Mouse (Mus musculus): ENCODE data around the gene Olfr560.

The Olfr560 gene

GRCm38 (mm10) chr7:102759266-102759665 is at the start of gene Olfr560, which contains the start of gene Olfr78:
TSS of gene Olfr560 (minus strand) at chr7:102759366.
TSS of gene Olfr78 (minus strand) at chr7:102759471.
- no peak for DNase-seq (ENCODE audit: low read depth)

DNA sequence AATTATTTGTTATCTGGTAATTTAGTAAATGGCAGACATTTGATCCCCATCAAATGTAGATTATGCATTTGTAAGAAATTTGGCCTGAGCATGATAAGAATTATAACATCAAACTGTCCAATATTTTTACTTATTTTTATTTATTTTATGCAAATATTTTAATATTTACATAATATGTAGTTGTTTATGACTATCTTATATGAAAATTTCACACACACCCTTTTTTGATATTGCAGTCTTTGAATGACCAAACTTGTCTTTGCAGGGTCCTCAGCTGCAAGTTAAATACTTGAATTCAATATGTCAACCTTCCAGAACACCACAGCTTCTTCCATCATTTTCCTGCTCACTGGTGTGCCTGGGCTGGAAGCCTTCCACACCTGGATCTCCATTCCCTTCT is 44.0 kb upstream of the Olfr560 start, which contains the start of gene Olfr564:
Gene Olfr564 (plus strand): TSS at position 301 of the 400 bp plus-strand sequence.
- DNase-seq (ENCODE audit: low read depth), result no peak

- no peak for DNase-seq (ENCODE audit: low read depth)
These were observed 11.8 kb upstream of the Olfr560 start, which contains the start of gene Olfr561 for GRCm38 (mm10) chr7:102770921-102771320. TSS of gene Olfr561 (plus strand) at chr7:102771221.

DNA sequence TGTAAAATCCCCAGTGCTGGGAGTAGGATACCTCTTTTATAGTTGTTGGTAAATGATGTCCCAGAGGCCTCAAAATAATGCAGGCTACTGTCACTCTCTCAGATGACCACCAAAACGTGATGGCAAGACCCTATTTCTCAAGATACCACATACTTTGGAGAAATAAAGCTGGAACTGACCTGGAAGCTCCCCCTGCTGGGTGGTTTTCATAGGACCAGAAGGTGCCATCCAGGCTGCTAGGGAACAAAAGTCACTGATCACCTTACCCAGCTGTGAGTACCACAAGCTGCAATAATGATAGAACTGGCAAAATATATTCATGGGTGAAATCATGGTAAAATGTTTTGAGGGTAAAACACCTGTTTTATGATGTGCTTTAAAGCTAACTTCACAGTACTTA is 7.1 kb downstream of the Olfr560 start:
- no peak for DNase-seq (ENCODE audit: low read depth)

DNA sequence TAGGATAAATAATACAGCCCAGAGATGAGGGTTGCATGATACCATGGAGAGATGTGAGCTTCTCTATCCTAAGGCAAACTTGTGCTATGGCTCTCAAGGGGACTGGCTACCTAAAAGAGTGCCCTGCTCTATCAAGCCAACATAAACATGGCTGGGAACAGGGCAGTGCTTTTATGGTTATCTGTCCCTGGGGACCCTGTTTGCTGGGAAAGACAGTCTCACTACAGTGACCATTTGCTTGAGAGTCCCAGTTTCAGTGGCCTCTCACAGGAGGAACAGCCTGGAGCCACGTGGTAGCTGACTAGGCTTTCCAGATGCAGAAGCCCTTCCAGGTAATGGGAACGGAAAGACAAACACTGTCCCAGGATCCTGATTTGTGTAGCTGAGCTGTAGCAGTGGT is 21.5 kb downstream of the Olfr560 start:
- no peak for DNase-seq (ENCODE audit: low read depth)

DNA sequence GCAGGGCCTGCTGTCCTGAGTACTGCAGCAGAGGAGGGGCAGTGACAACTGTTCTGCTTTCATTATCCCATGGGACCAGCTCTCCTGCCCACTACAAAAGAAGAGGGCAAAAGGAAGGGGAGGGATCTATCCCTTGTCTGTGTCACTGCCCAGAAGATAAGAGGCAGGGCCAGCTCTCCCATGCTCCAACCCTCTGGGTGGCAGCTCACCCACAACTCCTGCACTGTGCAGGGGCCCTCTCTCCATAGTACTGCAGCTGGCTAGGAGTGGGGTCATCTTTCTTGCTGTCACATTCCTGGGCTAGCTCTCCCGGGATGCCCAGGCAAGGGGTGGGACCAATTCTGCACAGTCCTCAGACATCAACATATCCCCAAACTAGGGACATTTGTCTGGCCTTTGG is 25.4 kb downstream of the Olfr560 start:
- DNase-seq (ENCODE audit: low read depth), result no peak

DNA sequence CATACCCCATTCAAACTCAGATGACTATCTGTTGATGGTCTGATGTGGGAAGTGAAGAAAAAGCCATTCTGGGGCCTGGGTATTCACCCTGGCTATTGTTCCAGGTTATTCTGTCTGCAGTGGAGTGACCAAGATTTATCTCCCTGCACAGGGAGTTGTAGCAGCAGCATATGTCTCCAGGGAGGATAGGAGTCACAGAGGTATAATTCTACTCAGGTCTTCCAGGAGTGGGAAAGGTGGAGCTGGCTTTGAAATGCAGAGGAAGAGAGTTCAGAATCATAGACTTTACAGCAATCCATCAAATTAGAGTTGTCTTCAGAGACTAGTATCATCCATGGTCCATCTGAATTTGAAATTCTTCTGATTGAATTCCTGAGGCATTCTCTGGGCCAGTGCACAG is 31.8 kb downstream of the Olfr560 start, which contains the start of gene Olfr559:
Gene Olfr559 (minus strand): TSS at position 101 of the 400 bp plus-strand sequence.
- DNase-seq (ENCODE audit: low read depth), result no peak

DNA sequence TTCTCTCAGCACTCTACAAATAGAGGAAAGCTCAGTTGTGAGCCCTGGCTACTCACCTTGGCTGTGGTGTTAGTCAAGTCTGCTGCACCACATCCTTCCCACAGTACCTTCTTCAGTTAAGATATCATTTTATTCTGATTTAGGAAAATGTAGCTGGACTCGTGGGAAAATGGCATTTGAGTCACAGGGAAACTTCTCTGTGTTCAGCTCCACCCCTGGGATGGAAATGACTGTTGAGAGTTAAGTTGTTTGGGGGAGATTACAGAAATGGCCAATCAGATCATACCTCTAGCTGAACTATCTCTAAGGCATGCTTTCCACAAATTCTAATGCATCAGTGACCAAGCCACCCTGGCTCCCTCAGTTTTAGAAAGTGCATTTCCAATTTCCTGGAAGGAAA is 40.2 kb downstream of the Olfr560 start, which contains the start of gene Olfr33:
Gene Olfr33 (minus strand): TSS at position 101 of the 400 bp plus-strand sequence.
- DNase-seq (ENCODE audit: low read depth), result no peak

- no peak for DNase-seq (ENCODE audit: low read depth)
These were observed 57.3 kb downstream of the Olfr560 start, which contains the start of gene Olfr558 for GRCm38 (mm10) chr7:102701915-102702314. TSS of gene Olfr558 (plus strand) at chr7:102702215.

Data from c-Kit-positive CD71-positive TER-119-negative erythroid progenitor cells, embryonic 14.5 days (primary cell).